Mouse (Mus musculus) MEL (cell line): ENCODE data around the gene Dlg1.

ENCODE experiments used
- CHD1 ChIP-seq: IDR thresholded peaks from 2 replicates; pipeline ENCODE4 v1.6.1; 2012; ENCODE audit warnings: low read depth, mild to moderate bottlenecking, inconsistent platforms, low read length, improper control_type of control experiment
- CHD2 ChIP-seq: IDR thresholded peaks from 2 replicates; pipeline ENCODE4 v1.6.1; 2011; ENCODE audit warnings: low read length, improper control_type of control experiment
- CTCF ChIP-seq, 3 experiments: IDR thresholded peaks in 2 of 3; conservative IDR thresholded peaks in 1 of 3; 2 replicates each; pipeline ENCODE4 v1.5.1; 2011 to 2012; ENCODE audit warnings: low read length in 3 of 3, low read depth in 2 of 3, mild to moderate bottlenecking in 2 of 3, improper control_type of control experiment in 1 of 3, inconsistent platforms in 1 of 3, mixed read lengths in 1 of 3, moderate library complexity in 1 of 3; ENCODE audit not compliant: control insufficient read depth in 1 of 3, insufficient read depth in 1 of 3, poor library complexity in 1 of 3, severe bottlenecking in 1 of 3
- E2F4 ChIP-seq: IDR thresholded peaks from 2 replicates; pipeline ENCODE4 v1.6.1; 2011; ENCODE audit warnings: low read depth, low read length, improper control_type of control experiment, borderline replicate concordance
- EP300 ChIP-seq, 2 experiments: IDR thresholded peaks; 2 replicates each; pipeline ENCODE4 v1.6.1; 2011; ENCODE audit warnings: improper control_type of control experiment in 2 of 2, low read length in 2 of 2, low read depth in 1 of 2, mild to moderate bottlenecking in 1 of 2
- GATA1 ChIP-seq: IDR thresholded peaks from 2 replicates; pipeline ENCODE4 v1.6.1; 2011; ENCODE audit warnings: low read depth, low read length, improper control_type of control experiment
- KAT2A ChIP-seq: conservative IDR thresholded peaks from 2 replicates; pipeline ENCODE4 v1.6.1; 2012; ENCODE audit warnings: low read depth, low read length, improper control_type of control experiment, inconsistent platforms
- MAX ChIP-seq: IDR thresholded peaks from 2 replicates; pipeline ENCODE4 v1.6.1; 2011; ENCODE audit warnings: low read length, improper control_type of control experiment
- MXI1 ChIP-seq: IDR thresholded peaks from 2 replicates; pipeline ENCODE4 v1.6.1; 2011; ENCODE audit warnings: mild to moderate bottlenecking, low read depth, low read length, improper control_type of control experiment
- POLR2A ChIP-seq, 2 experiments: IDR thresholded peaks; 2 replicates each; pipeline ENCODE4 v1.6.1; 2011 to 2012; ENCODE audit warnings: low read length in 2 of 2, mild to moderate bottlenecking in 2 of 2, control low read depth in 1 of 2, improper control_type of control experiment in 1 of 2, low read depth in 1 of 2, moderate library complexity in 1 of 2; ENCODE audit not compliant: control insufficient read depth in 1 of 2, insufficient read depth in 1 of 2, poor library complexity in 1 of 2
- SMC3 ChIP-seq: IDR thresholded peaks from 2 replicates; pipeline ENCODE4 v1.6.1; 2011; ENCODE audit warnings: low read depth, low read length, improper control_type of control experiment
- TAL1 ChIP-seq: IDR thresholded peaks from 2 replicates; pipeline ENCODE4 v1.6.1; 2012; ENCODE audit warnings: mild to moderate bottlenecking, inconsistent platforms, low read length, moderate library complexity, mixed read lengths
- ZC3H11A ChIP-seq: IDR thresholded peaks from 2 replicates; pipeline ENCODE4 v1.6.1; 2012; ENCODE audit warnings: low read depth, mild to moderate bottlenecking, inconsistent platforms, low read length, improper control_type of control experiment

GRCm38 (mm10) chr16:31790056-31790455 is 126.8 kb downstream of the Dlg1 start:
- TF ChIP-seq CTCF (IDR thresholded peaks at IDR 0.05 in 2 of 3, conservative IDR thresholded peaks at IDR 0.05 in 1 of 3; ENCODE audit: control insufficient read depth in 1 of 3, insufficient read depth in 1 of 3, low read depth in 2 of 3, low read length in 3 of 3, poor library complexity in 1 of 3, severe bottlenecking in 1 of 3) (no peak), TAL1 (no peak), POLR2A (IDR thresholded peaks at IDR 0.05; ENCODE audit: control insufficient read depth in 1 of 2, insufficient read depth in 1 of 2, low read depth in 1 of 2, low read length in 2 of 2, poor library complexity in 1 of 2) (no peak), KAT2A (no peak), MAX (no peak), SMC3 (no peak), ZC3H11A (no peak), GATA1 (no peak), CHD2 (no peak), EP300 (IDR thresholded peaks at IDR 0.05; ENCODE audit: low read depth in 1 of 2, low read length in 2 of 2) (no peak), MXI1 (no peak), CHD1 (no peak), E2F4 (no peak)
